Mouse (Mus musculus) forebrain, embryonic 10.5 days (tissue): ENCODE measurements around the gene Cntnap2. TPM values are rescaled to one million over a fixed set of nuclear protein-coding genes. Genes with fewer than 3 reads are reported as not detected.

Experiments used
- DNase-seq: peaks from one replicate; pipeline ENCODE4 v3.0.0-alpha.2; 2017; ENCODE audit warnings: low spot score; ENCODE audit errors: extremely low spot score
- H3K27ac ChIP-seq: fragments of 300-500 bp; sonication (generic); 2 replicates; pipeline ENCODE4 v1.5.1; 2016; ENCODE audit warnings: mild to moderate bottlenecking
- H3K27me3 ChIP-seq: fragments of 300-500 bp; sonication (generic); 2 replicates; pipeline ENCODE4 v1.6.1; 2016; ENCODE audit warnings: mild to moderate bottlenecking; ENCODE audit not compliant: poor library complexity, severe bottlenecking
- H3K36me3 ChIP-seq: fragments of 300-500 bp; sonication (generic); replicated peaks from 2 replicates; pipeline ENCODE4 v1.6.1; 2016; ENCODE audit warnings: mild to moderate bottlenecking, moderate library complexity
- H3K4me1 ChIP-seq: fragments of 300-500 bp; sonication (generic); 2 replicates; pipeline ENCODE4 v1.6.1; 2016
- H3K4me3 ChIP-seq: fragments of 300-500 bp; sonication (generic); 2 replicates; pipeline ENCODE4 v1.5.1; 2016; ENCODE audit warnings: mild to moderate bottlenecking, moderate library complexity
- H3K9me3 ChIP-seq: fragments of 300-500 bp; sonication (generic); 2 replicates; pipeline ENCODE4 v1.6.1; 2016; ENCODE audit warnings: mild to moderate bottlenecking, moderate library complexity
- WGBS: fragments of 180-500 bp; shearing (Covaris S2); methylation state at CpG from one replicate; pipeline ENCODE4 v1.1.7; 2016; 5-methylcytosine and 5-hydroxymethylcytosine counted together
- polyA plus RNA-seq: library from polyadenylated mRNA; unstranded; fragments of >200 nt; fragmentation: Nextera tagmentation; extraction: Ambion mirVana; gene quantifications from 2 replicates; pipeline ENCODE4 v1.2.1, GENCODE M21; 2016

Gene Cntnap2
- polyA plus RNA-seq, 1 experiment from 2014 or later: 89.3 TPM

- WGBS: 86% methylated on average over 4 of the region's 4 CpGs
- Histone ChIP-seq H3K9me3 (no peaks in the 10 kb centered on the region), H3K4me1 (no peaks in the 10 kb centered on the region), H3K4me3 (no peak overlapping the region), H3K27me3 (no peaks in the 10 kb centered on the region), H3K27ac (no peak overlapping the region), H3K36me3 (no peaks in the 10 kb centered on the region)
- DNase-seq: no peak
Measured at GRCm38 (mm10) chr6:45841626-45842341, 782.6 kb downstream of the Cntnap2 start.

GRCm38 (mm10) chr6:45843736-45844135, 784.6 kb downstream of the Cntnap2 start:
- DNase-seq: no peak

GRCm38 (mm10) chr6:45871409-45871992, 812.3 kb downstream of the Cntnap2 start:
- H3K36me3 ChIP-seq: no peaks in the 10 kb centered on the region
- no peaks in the 10 kb centered on the region for H3K4me1 ChIP-seq
- no peak overlapping the region for H3K27ac ChIP-seq
- DNase-seq: no peak
- 60% methylated on average over 3 of the region's 3 CpGs for WGBS
- no peaks in the 10 kb centered on the region for H3K9me3 ChIP-seq
- no peak overlapping the region for H3K4me3 ChIP-seq
- peaks cover 27% of the 10 kb centered on the region for H3K27me3 ChIP-seq

More at GRCm38 (mm10) chr6:45843736-45844135, 784.6 kb downstream of the Cntnap2 start:
- Histone ChIP-seq H3K9me3 (no peaks in the 10 kb centered on the region), H3K27me3 (no peaks in the 10 kb centered on the region), H3K27ac (no peak overlapping the region), H3K4me1 (no peaks in the 10 kb centered on the region), H3K4me3 (no peak overlapping the region), H3K36me3 (no peaks in the 10 kb centered on the region)
- WGBS: 75% methylated on average over 1 of the region's 1 CpGs

GRCm38 (mm10) chr6:45885486-45885885, 826.3 kb downstream of the Cntnap2 start:
- H3K9me3 ChIP-seq: no peaks in the 10 kb centered on the region
- H3K36me3 ChIP-seq: no peaks in the 10 kb centered on the region
- DNase-seq: no peak
- H3K4me1 ChIP-seq: no peaks in the 10 kb centered on the region
- H3K27me3 ChIP-seq: no peaks in the 10 kb centered on the region
- 88% methylated on average over 1 of the region's 1 CpGs for WGBS
- H3K27ac ChIP-seq: no peak overlapping the region
- H3K4me3 ChIP-seq: no peak overlapping the region

- Histone ChIP-seq H3K27me3 (no peaks in the 10 kb centered on the region), H3K4me3 (no peak overlapping the region), H3K36me3 (no peaks in the 10 kb centered on the region), H3K4me1 (no peaks in the 10 kb centered on the region), H3K9me3 (no peaks in the 10 kb centered on the region), H3K27ac (no peak overlapping the region)
- 85% methylated on average over 3 of the region's 3 CpGs for WGBS
- no peak for DNase-seq
Measured at GRCm38 (mm10) chr6:45887901-45888300, 828.7 kb downstream of the Cntnap2 start.

GRCm38 (mm10) chr6:45938263-45938662, 879.1 kb downstream of the Cntnap2 start:
- Histone ChIP-seq H3K27ac (no peak overlapping the region), H3K9me3 (no peaks in the 10 kb centered on the region), H3K4me1 (peaks cover 7% of the 10 kb centered on the region), H3K36me3 (no peaks in the 10 kb centered on the region), H3K4me3 (no peak overlapping the region), H3K27me3 (no peaks in the 10 kb centered on the region)
- 86% methylated on average over 3 of the region's 3 CpGs for WGBS
- DNase-seq: no peak

- Histone ChIP-seq H3K27me3 (no peaks in the 10 kb centered on the region), H3K27ac (no peak overlapping the region), H3K9me3 (no peaks in the 10 kb centered on the region), H3K36me3 (no peaks in the 10 kb centered on the region), H3K4me1 (peaks cover 7% of the 10 kb centered on the region), H3K4me3 (no peak overlapping the region)
- WGBS: 14% methylated on average over 1 of the region's 1 CpGs
- no peak for DNase-seq
Measured at GRCm38 (mm10) chr6:45938775-45939174, 879.6 kb downstream of the Cntnap2 start.

GRCm38 (mm10) chr6:45945144-45945985, 886.2 kb downstream of the Cntnap2 start:
- Histone ChIP-seq H3K9me3 (no peaks in the 10 kb centered on the region), H3K4me3 (no peak overlapping the region), H3K4me1 (no peaks in the 10 kb centered on the region), H3K27me3 (no peaks in the 10 kb centered on the region), H3K36me3 (no peaks in the 10 kb centered on the region), H3K27ac (no peak overlapping the region)
- 69% methylated on average over 3 of the region's 3 CpGs for WGBS
- no peak for DNase-seq

- Histone ChIP-seq H3K36me3 (no peaks in the 10 kb centered on the region), H3K27ac (no peak overlapping the region), H3K4me3 (no peak overlapping the region), H3K27me3 (no peaks in the 10 kb centered on the region), H3K4me1 (no peaks in the 10 kb centered on the region), H3K9me3 (no peaks in the 10 kb centered on the region)
- DNase-seq: no peak
Measured at GRCm38 (mm10) chr6:45954773-45955172, 895.6 kb downstream of the Cntnap2 start.

- Histone ChIP-seq H3K4me1 (no peaks in the 10 kb centered on the region), H3K27ac (no peak overlapping the region), H3K9me3 (no peaks in the 10 kb centered on the region), H3K27me3 (no peaks in the 10 kb centered on the region), H3K36me3 (no peaks in the 10 kb centered on the region), H3K4me3 (no peak overlapping the region)
- no peak for DNase-seq
- WGBS: 91% methylated on average over 1 of the region's 1 CpGs
Measured at GRCm38 (mm10) chr6:45964494-45964893, 905.3 kb downstream of the Cntnap2 start.

GRCm38 (mm10) chr6:45974471-45975154, 915.5 kb downstream of the Cntnap2 start:
- Histone ChIP-seq H3K9me3 (no peaks in the 10 kb centered on the region), H3K36me3 (no peaks in the 10 kb centered on the region), H3K4me3 (no peak overlapping the region), H3K27ac (no peak overlapping the region), H3K27me3 (no peaks in the 10 kb centered on the region), H3K4me1 (no peaks in the 10 kb centered on the region)
- WGBS: 65% methylated on average over 6 of the region's 6 CpGs
- DNase-seq: no peak

GRCm38 (mm10) chr6:45979171-45979570, 920.0 kb downstream of the Cntnap2 start:
- H3K27ac ChIP-seq: no peak overlapping the region
- H3K36me3 ChIP-seq: no peaks in the 10 kb centered on the region
- DNase-seq: no peak
- H3K9me3 ChIP-seq: no peaks in the 10 kb centered on the region
- WGBS: 88% methylated on average over 2 of the region's 2 CpGs
- H3K27me3 ChIP-seq: no peaks in the 10 kb centered on the region
- no peaks in the 10 kb centered on the region for H3K4me1 ChIP-seq
- H3K4me3 ChIP-seq: no peak overlapping the region
